Mouse (Mus musculus) liver, adult 2 months (tissue): ENCODE measurements around the gene Poll. TPM values are rescaled to one million over a fixed set of nuclear protein-coding genes. Genes with fewer than 3 reads are reported as not detected.

Source experiments
- DNase-seq: peaks from one replicate; pipeline ENCODE4 v3.0.0-alpha.2; 2011; ENCODE audit warnings: low read depth, low spot score; ENCODE audit errors: extremely low read depth
- H3K27ac ChIP-seq: fragments of 200-500 bp; replicated peaks from 2 replicates; pipeline ENCODE4 v1.5.1; 2012; ENCODE audit warnings: low read depth, mild to moderate bottlenecking, control low read depth, inconsistent platforms, low read length; ENCODE audit not compliant: insufficient read depth
- H3K27me3 ChIP-seq: fragments of 200-500 bp; 2 replicates; pipeline ENCODE4 v1.6.1; 2012; ENCODE audit warnings: mild to moderate bottlenecking, moderate library complexity, low read length, inconsistent platforms; ENCODE audit not compliant: control insufficient read depth, insufficient read depth
- H3K36me3 ChIP-seq: fragments of 200-500 bp; 2 replicates; pipeline ENCODE4 v1.6.1; 2012; ENCODE audit warnings: low read length, inconsistent platforms; ENCODE audit not compliant: control insufficient read depth, insufficient read depth
- H3K4me1 ChIP-seq: fragments of 200-500 bp; 2 replicates; pipeline ENCODE4 v1.6.1; 2011; ENCODE audit warnings: low read length; ENCODE audit not compliant: control insufficient read depth, insufficient read depth
- H3K4me3 ChIP-seq: fragments of 200-500 bp; 2 replicates; pipeline ENCODE4 v1.5.1; 2011; ENCODE audit warnings: low read depth, mild to moderate bottlenecking, control low read depth, low read length, moderate library complexity; ENCODE audit not compliant: insufficient read depth
- H3K79me2 ChIP-seq: fragments of 200-500 bp; 2 replicates; pipeline ENCODE4 v1.6.1; 2012; ENCODE audit warnings: inconsistent platforms, mild to moderate bottlenecking, low read length, moderate library complexity; ENCODE audit not compliant: control insufficient read depth, insufficient read depth
- H3K9ac ChIP-seq: fragments of 200-500 bp; 2 replicates; pipeline ENCODE4 v1.6.1; 2012; ENCODE audit warnings: low read depth, mild to moderate bottlenecking, control low read depth, inconsistent platforms, low read length
- CTCF ChIP-seq: fragments of 200-500 bp; IDR thresholded peaks from 2 replicates; pipeline ENCODE4 v1.5.1; 2011; ENCODE audit warnings: low read depth, low read length, control low read depth
- POLR2A ChIP-seq: fragments of 200-500 bp; IDR thresholded peaks from 2 replicates; pipeline ENCODE4 v1.6.1; 2011; ENCODE audit warnings: low read length, control low read depth; ENCODE audit not compliant: insufficient read depth; ENCODE audit errors: extremely low read depth
- WGBS: fragments of 180-500 bp; shearing (Covaris S2); methylation state at CpG from one replicate; pipeline ENCODE4 v1.1.7; 2018; 5-methylcytosine and 5-hydroxymethylcytosine counted together
- polyA plus RNA-seq: library from polyadenylated mRNA; depleted of rRNA; stranded (reverse); fragments of >200 nt; gene quantifications from 2 replicates; pipeline ENCODE4 v1.2.3, GENCODE M21; 2012
- total RNA-seq: library from RNA; depleted of rRNA; stranded (reverse); fragments of >200 nt; gene quantifications from 2 replicates; pipeline ENCODE4 v1.2.3, GENCODE M21; 2014

Gene Poll
- total and polyA plus RNA-seq, 2 experiments = 6.1 to 7.3 TPM

DNA sequence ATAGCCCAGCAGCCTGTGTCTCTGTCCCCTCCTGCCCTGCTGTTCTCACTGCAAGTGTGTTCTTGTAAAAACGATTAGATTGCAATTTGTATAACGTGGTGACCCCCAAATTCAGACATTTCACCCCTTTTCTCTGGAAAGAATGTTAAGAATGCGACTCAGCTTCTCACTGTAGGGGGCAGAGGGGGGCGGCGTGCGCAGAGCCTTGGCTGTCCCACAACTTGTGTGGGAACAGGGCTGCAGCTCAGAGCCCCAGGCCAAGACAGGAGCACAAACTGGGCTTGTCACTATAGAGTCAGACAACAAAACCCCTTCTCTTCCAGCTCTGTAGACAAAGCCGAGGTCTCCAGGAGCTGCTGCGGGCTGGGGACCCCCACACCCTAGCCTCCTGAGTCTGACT lies 21.8 kb upstream of the Poll start:
- 78% methylated on average over 8 of the region's 8 CpGs for WGBS

DNA sequence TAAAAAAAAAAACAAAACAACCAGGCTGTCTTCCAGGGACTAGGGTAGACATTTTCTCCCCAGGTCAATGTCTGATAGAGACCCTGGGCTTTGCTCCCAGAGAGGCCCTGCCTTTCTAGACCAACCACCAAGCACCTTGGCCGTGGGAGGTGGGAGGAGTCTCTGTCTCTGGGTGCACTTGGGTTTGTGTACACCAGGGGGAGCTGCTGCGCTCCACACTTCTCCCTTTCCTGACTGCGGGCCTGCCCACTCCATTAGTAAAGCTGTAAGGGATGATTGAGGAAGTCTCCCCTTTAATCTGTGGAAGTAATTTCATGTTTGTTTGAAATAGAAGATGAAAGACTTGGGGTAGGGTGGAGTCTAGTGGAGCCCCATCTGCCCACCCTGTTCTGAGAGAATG lies 20.9 kb upstream of the Poll start:
- Histone ChIP-seq H3K4me3 (no peak overlapping the region), H3K4me1 (no peaks in the 10 kb centered on the region), H3K27me3 (no peaks in the 10 kb centered on the region), H3K36me3 (no peaks in the 10 kb centered on the region), H3K79me2 (no peaks in the 10 kb centered on the region), H3K27ac (no peak overlapping the region), H3K9ac (no peak overlapping the region)
- TF ChIP-seq POLR2A (no peak), CTCF (peak; percentile 78)
- DNase-seq = no peak
- WGBS = 65% methylated on average over 3 of the region's 3 CpGs

More for the DNA sequence above, 21.8 kb upstream of the Poll start:
- H3K79me2 ChIP-seq = no peaks in the 10 kb centered on the region
- no peaks in the 10 kb centered on the region for H3K27me3 ChIP-seq
- H3K9ac ChIP-seq = no peak overlapping the region
- H3K36me3 ChIP-seq = no peaks in the 10 kb centered on the region
- H3K4me3 ChIP-seq = no peak overlapping the region
- no peak for DNase-seq
- no peak for TF ChIP-seq CTCF
- TF ChIP-seq POLR2A = no peak
- H3K27ac ChIP-seq = no peak overlapping the region
- no peaks in the 10 kb centered on the region for H3K4me1 ChIP-seq

- 90% methylated on average over 12 of the region's 12 CpGs for WGBS
Measured at GRCm38 (mm10) chr19:45580235-45580634, 19.9 kb upstream of the Poll start.

GRCm38 (mm10) chr19:45579416-45579815 lies 19.1 kb upstream of the Poll start:
- DNase-seq = no peak
- no peak overlapping the region for H3K9ac ChIP-seq
- no peaks in the 10 kb centered on the region for H3K27me3 ChIP-seq
- H3K4me1 ChIP-seq = no peaks in the 10 kb centered on the region; the same call in 1 of the 2 replicates
- TF ChIP-seq POLR2A = no peak
- no peak for TF ChIP-seq CTCF
- WGBS = 92% methylated on average over 7 of the region's 7 CpGs
- no peaks in the 10 kb centered on the region for H3K36me3 ChIP-seq
- no peaks in the 10 kb centered on the region for H3K79me2 ChIP-seq
- H3K27ac ChIP-seq = no peak overlapping the region
- H3K4me3 ChIP-seq = no peak overlapping the region

More at GRCm38 (mm10) chr19:45580235-45580634, 19.9 kb upstream of the Poll start:
- H3K27me3 ChIP-seq = no peaks in the 10 kb centered on the region
- H3K27ac ChIP-seq = no peak overlapping the region
- H3K9ac ChIP-seq = no peak overlapping the region
- no peaks in the 10 kb centered on the region for H3K36me3 ChIP-seq
- DNase-seq = no peak
- H3K4me1 ChIP-seq = no peaks in the 10 kb centered on the region
- H3K4me3 ChIP-seq = no peak overlapping the region
- H3K79me2 ChIP-seq = no peaks in the 10 kb centered on the region
- TF ChIP-seq CTCF = no peak
- no peak for TF ChIP-seq POLR2A

DNA sequence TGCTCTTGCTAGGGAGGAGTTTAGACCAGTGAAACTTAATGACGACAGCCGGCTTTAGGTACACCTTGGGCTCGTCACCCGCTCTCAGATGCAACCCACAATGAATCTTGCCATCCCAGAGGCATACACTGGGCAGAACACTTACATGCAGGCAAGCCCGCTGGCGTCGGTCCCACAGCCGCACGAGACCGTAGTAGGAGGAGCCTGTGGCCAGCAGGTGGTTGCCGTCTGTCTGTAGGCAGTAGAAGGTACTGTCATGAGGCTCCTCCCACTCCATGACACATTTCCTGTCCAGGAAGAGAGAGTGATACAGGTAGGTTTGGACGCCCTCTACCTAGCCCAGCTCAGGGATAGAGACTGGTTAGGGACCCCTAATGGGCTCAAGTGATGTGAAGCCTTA lies 18.6 kb upstream of the Poll start:
- no peaks in the 10 kb centered on the region for H3K36me3 ChIP-seq
- WGBS = 91% methylated on average over 12 of the region's 12 CpGs
- no peaks in the 10 kb centered on the region for H3K27me3 ChIP-seq
- H3K79me2 ChIP-seq = no peaks in the 10 kb centered on the region
- H3K27ac ChIP-seq = no peak overlapping the region
- DNase-seq = no peak
- H3K4me3 ChIP-seq = no peak overlapping the region
- TF ChIP-seq CTCF (no peak), POLR2A (no peak)
- no peak overlapping the region for H3K9ac ChIP-seq
- H3K4me1 ChIP-seq = no peaks in the 10 kb centered on the region; the same call in 1 of the 2 replicates

- TF ChIP-seq CTCF (no peak), POLR2A (no peak)
- no peak overlapping the region for H3K27ac ChIP-seq
- no peaks in the 10 kb centered on the region; the same call in 1 of the 2 replicates for H3K4me1 ChIP-seq
Measured at GRCm38 (mm10) chr19:45577141-45577750, 16.9 kb upstream of the Poll start.

More at GRCm38 (mm10) chr19:45577141-45577750, 16.9 kb upstream of the Poll start:
- Histone ChIP-seq H3K36me3 (no peaks in the 10 kb centered on the region), H3K9ac (no peak overlapping the region), H3K79me2 (no peaks in the 10 kb centered on the region), H3K4me3 (no peak overlapping the region), H3K27me3 (no peaks in the 10 kb centered on the region)
- 82% methylated on average over 14 of the region's 14 CpGs for WGBS
- no peak for DNase-seq
